Mouse (Mus musculus) liver, adult 2 months (tissue): Measurements from ENCODE around the gene Lrrc20. TPM values are rescaled to one million over a fixed set of nuclear protein-coding genes. Genes with fewer than 3 reads are reported as not detected.

Source experiments
- DNase-seq: peaks from one replicate; pipeline ENCODE4 v3.0.0-alpha.2; 2011; ENCODE audit warnings: low read depth, low spot score; ENCODE audit errors: extremely low read depth
- H3K27ac ChIP-seq: fragments of 200-500 bp; replicated peaks from 2 replicates; pipeline ENCODE4 v1.5.1; 2012; ENCODE audit warnings: low read depth, mild to moderate bottlenecking, control low read depth, inconsistent platforms, low read length; ENCODE audit not compliant: insufficient read depth
- H3K27me3 ChIP-seq: fragments of 200-500 bp; 2 replicates; pipeline ENCODE4 v1.6.1; 2012; ENCODE audit warnings: mild to moderate bottlenecking, moderate library complexity, low read length, inconsistent platforms; ENCODE audit not compliant: control insufficient read depth, insufficient read depth
- H3K36me3 ChIP-seq: fragments of 200-500 bp; 2 replicates; pipeline ENCODE4 v1.6.1; 2012; ENCODE audit warnings: low read length, inconsistent platforms; ENCODE audit not compliant: control insufficient read depth, insufficient read depth
- H3K4me1 ChIP-seq: fragments of 200-500 bp; 2 replicates; pipeline ENCODE4 v1.6.1; 2011; ENCODE audit warnings: low read length; ENCODE audit not compliant: control insufficient read depth, insufficient read depth
- H3K4me3 ChIP-seq: fragments of 200-500 bp; 2 replicates; pipeline ENCODE4 v1.5.1; 2011; ENCODE audit warnings: low read depth, mild to moderate bottlenecking, control low read depth, low read length, moderate library complexity; ENCODE audit not compliant: insufficient read depth
- H3K79me2 ChIP-seq: fragments of 200-500 bp; 2 replicates; pipeline ENCODE4 v1.6.1; 2012; ENCODE audit warnings: inconsistent platforms, mild to moderate bottlenecking, low read length, moderate library complexity; ENCODE audit not compliant: control insufficient read depth, insufficient read depth
- H3K9ac ChIP-seq: fragments of 200-500 bp; 2 replicates; pipeline ENCODE4 v1.6.1; 2012; ENCODE audit warnings: low read depth, mild to moderate bottlenecking, control low read depth, inconsistent platforms, low read length
- CTCF ChIP-seq: fragments of 200-500 bp; IDR thresholded peaks from 2 replicates; pipeline ENCODE4 v1.5.1; 2011; ENCODE audit warnings: low read depth, low read length, control low read depth
- POLR2A ChIP-seq: fragments of 200-500 bp; IDR thresholded peaks from 2 replicates; pipeline ENCODE4 v1.6.1; 2011; ENCODE audit warnings: low read length, control low read depth; ENCODE audit not compliant: insufficient read depth; ENCODE audit errors: extremely low read depth
- WGBS: fragments of 180-500 bp; shearing (Covaris S2); methylation state at CpG from one replicate; pipeline ENCODE4 v1.1.7; 2018; 5-methylcytosine and 5-hydroxymethylcytosine counted together
- polyA plus RNA-seq: library from polyadenylated mRNA; depleted of rRNA; stranded (reverse); fragments of >200 nt; gene quantifications from 2 replicates; pipeline ENCODE4 v1.2.3, GENCODE M21; 2012
- total RNA-seq: library from RNA; depleted of rRNA; stranded (reverse); fragments of >200 nt; gene quantifications from 2 replicates; pipeline ENCODE4 v1.2.3, GENCODE M21; 2014

Lrrc20 gene
- total and polyA plus RNA-seq, 2 experiments: 2.4 to 4.8 TPM

DNA sequence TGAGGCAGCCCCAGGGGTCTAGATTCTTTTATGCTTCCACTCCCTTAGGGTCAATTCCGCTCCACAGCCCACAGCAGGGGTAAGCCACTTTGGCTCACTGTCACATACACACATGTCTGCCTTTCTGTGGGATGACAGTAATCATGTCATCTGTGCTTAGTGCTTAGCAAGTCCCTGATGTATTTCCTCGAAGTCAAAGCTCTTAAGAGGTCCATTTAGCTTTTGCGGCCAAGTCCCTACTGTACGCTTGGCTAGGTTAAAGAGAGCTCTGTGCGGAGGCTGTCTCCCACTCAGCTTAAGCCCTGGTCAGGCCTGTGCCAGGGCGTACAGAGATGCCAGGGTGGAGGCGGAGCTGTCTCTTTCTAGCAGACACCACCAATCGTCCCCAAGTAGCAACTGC, 74.5 kb downstream of the Lrrc20 start:
- no peak overlapping the region for H3K4me3 ChIP-seq
- no peaks in the 10 kb centered on the region for H3K79me2 ChIP-seq
- no peaks in the 10 kb centered on the region for H3K36me3 ChIP-seq
- DNase-seq: no peak
- H3K27ac ChIP-seq: no peak overlapping the region
- no peaks in the 10 kb centered on the region for H3K4me1 ChIP-seq
- H3K27me3 ChIP-seq: no peaks in the 10 kb centered on the region
- no peak overlapping the region for H3K9ac ChIP-seq
- WGBS: 93% methylated on average over 8 of the region's 8 CpGs
- TF ChIP-seq POLR2A: no peak
- TF ChIP-seq CTCF: no peak

GRCm38 (mm10) chr10:61555155-61555554, 79.6 kb downstream of the Lrrc20 start:
- WGBS: 95% methylated on average over 6 of the region's 6 CpGs
- no peak for DNase-seq
- H3K79me2 ChIP-seq: no peaks in the 10 kb centered on the region
- TF ChIP-seq CTCF: no peak
- no peak for TF ChIP-seq POLR2A
- H3K27me3 ChIP-seq: no peaks in the 10 kb centered on the region
- H3K9ac ChIP-seq: no peak overlapping the region
- H3K27ac ChIP-seq: no peak overlapping the region
- H3K4me1 ChIP-seq: no peaks in the 10 kb centered on the region
- H3K36me3 ChIP-seq: no peaks in the 10 kb centered on the region
- no peak overlapping the region for H3K4me3 ChIP-seq

- H3K79me2 ChIP-seq: no peaks in the 10 kb centered on the region
- 94% methylated on average over 2 of the region's 2 CpGs for WGBS
Measured at GRCm38 (mm10) chr10:61558631-61559030, 83.0 kb downstream of the Lrrc20 start.

DNA sequence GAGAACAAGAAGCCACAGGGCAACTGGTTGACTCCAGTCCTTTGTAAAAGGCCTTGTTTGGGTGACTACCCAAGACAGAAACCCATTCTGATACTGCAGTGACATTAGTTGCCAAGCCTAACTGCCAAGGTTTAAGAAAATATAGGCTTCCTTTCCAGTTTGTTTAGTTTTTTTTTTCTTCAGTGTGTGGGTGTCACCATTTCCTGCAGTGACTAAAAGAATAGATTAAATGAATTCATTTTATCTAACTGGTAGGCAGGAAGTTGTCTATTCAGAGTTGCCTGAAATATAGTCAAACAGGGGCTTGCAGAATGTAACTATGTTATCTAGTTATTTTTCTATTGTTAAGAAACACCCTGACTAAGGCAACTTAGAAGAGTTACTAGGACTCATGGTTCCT, 83.9 kb downstream of the Lrrc20 start:
- Histone ChIP-seq H3K79me2 (no peaks in the 10 kb centered on the region), H3K27me3 (no peaks in the 10 kb centered on the region), H3K9ac (no peak overlapping the region), H3K4me1 (no peaks in the 10 kb centered on the region), H3K27ac (no peak overlapping the region), H3K36me3 (no peaks in the 10 kb centered on the region), H3K4me3 (no peak overlapping the region)
- no peak for DNase-seq
- TF ChIP-seq CTCF (no peak), POLR2A (no peak)

More at GRCm38 (mm10) chr10:61558631-61559030, 83.0 kb downstream of the Lrrc20 start:
- Histone ChIP-seq H3K36me3 (no peaks in the 10 kb centered on the region), H3K4me3 (no peak overlapping the region), H3K4me1 (no peaks in the 10 kb centered on the region), H3K27me3 (no peaks in the 10 kb centered on the region), H3K27ac (no peak overlapping the region), H3K9ac (no peak overlapping the region)
- no peak for DNase-seq
- TF ChIP-seq CTCF (no peak), POLR2A (no peak)

DNA sequence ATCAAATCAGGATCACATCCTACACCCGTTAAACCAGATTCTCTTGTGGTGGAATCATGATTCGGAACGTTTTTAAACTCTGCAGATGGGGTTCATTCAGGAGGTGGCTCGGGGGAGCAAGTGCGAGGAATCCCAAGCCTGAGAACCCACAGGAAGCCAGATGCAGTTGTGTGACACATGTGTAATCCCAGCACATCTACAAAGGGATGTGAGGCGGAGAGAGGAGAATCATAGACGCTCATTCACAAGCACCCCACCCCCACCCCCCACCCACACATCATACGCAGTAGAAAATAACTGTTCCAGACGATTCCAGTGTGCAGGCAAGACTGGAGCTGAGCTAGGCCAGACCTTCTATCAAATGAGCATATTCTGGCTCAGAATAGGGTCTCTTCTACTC, 87.9 kb downstream of the Lrrc20 start:
- Histone ChIP-seq H3K4me1 (no peaks in the 10 kb centered on the region), H3K79me2 (no peaks in the 10 kb centered on the region), H3K27me3 (no peaks in the 10 kb centered on the region), H3K36me3 (no peaks in the 10 kb centered on the region), H3K27ac (no peak overlapping the region), H3K4me3 (no peak overlapping the region), H3K9ac (no peak overlapping the region)
- WGBS: 91% methylated on average over 9 of the region's 9 CpGs
- TF ChIP-seq POLR2A (no peak), CTCF (no peak)
- no peak for DNase-seq

DNA sequence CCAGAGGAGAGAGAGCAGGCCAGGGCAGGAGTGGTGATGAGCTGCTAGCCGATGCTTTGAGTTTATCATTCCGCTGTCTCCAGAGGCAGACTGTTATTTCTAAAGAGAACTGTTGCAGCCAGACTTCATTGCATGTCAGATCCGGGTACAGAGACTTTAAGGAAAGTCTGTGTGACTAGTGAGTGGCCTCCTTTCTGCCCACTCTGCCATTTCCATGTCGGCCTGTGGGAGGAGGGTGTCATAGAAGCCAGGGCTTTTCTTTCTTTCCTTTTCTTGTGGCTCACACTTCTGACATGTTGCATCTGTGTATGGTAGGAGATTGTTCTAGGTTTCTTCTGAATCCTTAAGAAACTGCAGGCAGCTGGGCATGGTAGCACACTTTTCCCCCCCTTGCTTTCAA, 88.8 kb downstream of the Lrrc20 start:
- Histone ChIP-seq H3K36me3 (no peaks in the 10 kb centered on the region), H3K9ac (no peak overlapping the region), H3K27me3 (no peaks in the 10 kb centered on the region), H3K4me3 (no peak overlapping the region), H3K27ac (no peak overlapping the region), H3K79me2 (no peaks in the 10 kb centered on the region), H3K4me1 (no peaks in the 10 kb centered on the region)
- DNase-seq: no peak
- 94% methylated on average over 4 of the region's 4 CpGs for WGBS
- no peak for TF ChIP-seq CTCF
- no peak for TF ChIP-seq POLR2A
